Mouse (Mus musculus): ENCODE measurements around the gene Mmp23. TPM values are rescaled to one million over a fixed set of nuclear protein-coding genes. Genes with fewer than 3 reads are reported as not detected.

Gene Mmp23
- polyA plus RNA-seq, 1 experiment from 2014 or later, result 13.6 TPM

GRCm38 (mm10) chr4:155618321-155618720, 34.9 kb downstream of the Mmp23 start:
- no peak overlapping the region for H3K27ac ChIP-seq (ENCODE audit: low read depth, low read length)
- peaks cover 36% of the 10 kb centered on the region for H3K36me3 ChIP-seq (ENCODE audit: control insufficient read depth, insufficient read depth, low read length)
- no peaks in the 10 kb centered on the region for H3K27me3 ChIP-seq (replicated peaks; ENCODE audit: control insufficient read depth, insufficient read depth, low read length)
- no peak overlapping the region for H3K9ac ChIP-seq (ENCODE audit: low read depth, low read length)
- H3K4me2 ChIP-seq, result no peak overlapping the region
- DNase-seq (ENCODE audit: low spot score), result no peak
- H3K4me3 ChIP-seq (ENCODE audit: low read depth, low read length), result no peak overlapping the region
- WGBS, result 71% methylated on average over 5 of the region's 5 CpGs
- no peaks in the 10 kb centered on the region for H3K9me3 ChIP-seq (ENCODE audit: control insufficient read depth, low read length)
- peak; percentile 58; the same call in 1 of the 2 replicates for ATAC-seq (replicated peaks; ENCODE audit: low FRiP score)
- peaks cover 1% of the 10 kb centered on the region; the same call in 1 of the 2 replicates for H3K4me1 ChIP-seq (replicated peaks; ENCODE audit: control insufficient read depth, insufficient read depth, low read length)

- H3K9me3 ChIP-seq (ENCODE audit: control insufficient read depth, low read length), result no peaks in the 10 kb centered on the region
- H3K4me1 ChIP-seq (replicated peaks; ENCODE audit: control insufficient read depth, insufficient read depth, low read length), result no peaks in the 10 kb centered on the region
- no peak overlapping the region for H3K4me2 ChIP-seq
- H3K27ac ChIP-seq (ENCODE audit: low read depth, low read length), result no peak overlapping the region
- 95% methylated on average over 3 of the region's 3 CpGs for WGBS
- H3K4me3 ChIP-seq (ENCODE audit: low read depth, low read length), result no peak overlapping the region
- peaks cover 40% of the 10 kb centered on the region for H3K36me3 ChIP-seq (ENCODE audit: control insufficient read depth, insufficient read depth, low read length)
- H3K27me3 ChIP-seq (replicated peaks; ENCODE audit: control insufficient read depth, insufficient read depth, low read length), result no peaks in the 10 kb centered on the region
- H3K9ac ChIP-seq (ENCODE audit: low read depth, low read length), result no peak overlapping the region
- DNase-seq (ENCODE audit: low spot score) (no peak), ATAC-seq (replicated peaks; ENCODE audit: low FRiP score) (no peak)
Measured at GRCm38 (mm10) chr4:155613264-155613663, 39.9 kb downstream of the Mmp23 start.

- Histone ChIP-seq H3K27ac (ENCODE audit: low read depth, low read length) (no peak overlapping the region), H3K27me3 (replicated peaks; ENCODE audit: control insufficient read depth, insufficient read depth, low read length) (no peaks in the 10 kb centered on the region), H3K4me3 (ENCODE audit: low read depth, low read length) (no peak overlapping the region), H3K4me2 (no peak overlapping the region), H3K4me1 (replicated peaks; ENCODE audit: control insufficient read depth, insufficient read depth, low read length) (no peaks in the 10 kb centered on the region), H3K9ac (ENCODE audit: low read depth, low read length) (no peak overlapping the region), H3K9me3 (ENCODE audit: control insufficient read depth, low read length) (no peaks in the 10 kb centered on the region), H3K36me3 (ENCODE audit: control insufficient read depth, insufficient read depth, low read length) (peaks cover 33% of the 10 kb centered on the region)
- 88% methylated on average over 3 of the region's 3 CpGs for WGBS
- DNase-seq (ENCODE audit: low spot score) (no peak), ATAC-seq (replicated peaks; ENCODE audit: low FRiP score) (no peak)
Measured at GRCm38 (mm10) chr4:155611860-155612259, 41.3 kb downstream of the Mmp23 start.

- Histone ChIP-seq H3K27ac (ENCODE audit: low read depth, low read length) (no peak overlapping the region), H3K36me3 (ENCODE audit: control insufficient read depth, insufficient read depth, low read length) (peaks cover 15% of the 10 kb centered on the region), H3K4me3 (ENCODE audit: low read depth, low read length) (no peak overlapping the region), H3K4me2 (no peak overlapping the region), H3K9ac (ENCODE audit: low read depth, low read length) (no peak overlapping the region), H3K4me1 (replicated peaks; ENCODE audit: control insufficient read depth, insufficient read depth, low read length) (peaks cover 9% of the 10 kb centered on the region; the same call in 1 of the 2 replicates), H3K27me3 (replicated peaks; ENCODE audit: control insufficient read depth, insufficient read depth, low read length) (no peaks in the 10 kb centered on the region), H3K9me3 (ENCODE audit: control insufficient read depth, low read length) (no peaks in the 10 kb centered on the region)
- whole genome bisulfite sequencing, result 79% methylated on average over 2 of the region's 2 CpGs
- DNase-seq (ENCODE audit: low spot score), result no peak
- no peak for ATAC-seq (replicated peaks; ENCODE audit: low FRiP score)
Measured at GRCm38 (mm10) chr4:155606825-155607224, 46.4 kb downstream of the Mmp23 start.

GRCm38 (mm10) chr4:155605132-155605531, 48.1 kb downstream of the Mmp23 start:
- H3K4me3 ChIP-seq (ENCODE audit: low read depth, low read length), result no peak overlapping the region
- DNase-seq (ENCODE audit: low spot score) (no peak), ATAC-seq (replicated peaks; ENCODE audit: low FRiP score) (no peak)
- H3K27ac ChIP-seq (ENCODE audit: low read depth, low read length), result no peak overlapping the region
- H3K9me3 ChIP-seq (ENCODE audit: control insufficient read depth, low read length), result no peaks in the 10 kb centered on the region
- WGBS, result 86% methylated on average over 4 of the region's 4 CpGs
- H3K36me3 ChIP-seq (ENCODE audit: control insufficient read depth, insufficient read depth, low read length), result peaks cover 10% of the 10 kb centered on the region
- H3K4me1 ChIP-seq (replicated peaks; ENCODE audit: control insufficient read depth, insufficient read depth, low read length), result peaks cover 9% of the 10 kb centered on the region; the same call in 1 of the 2 replicates
- no peaks in the 10 kb centered on the region for H3K27me3 ChIP-seq (replicated peaks; ENCODE audit: control insufficient read depth, insufficient read depth, low read length)
- no peak overlapping the region for H3K4me2 ChIP-seq
- H3K9ac ChIP-seq (ENCODE audit: low read depth, low read length), result no peak overlapping the region

- H3K9me3 ChIP-seq (ENCODE audit: control insufficient read depth, low read length), result no peaks in the 10 kb centered on the region
- no peaks in the 10 kb centered on the region for H3K27me3 ChIP-seq (replicated peaks; ENCODE audit: control insufficient read depth, insufficient read depth, low read length)
- peaks cover 11% of the 10 kb centered on the region for H3K4me1 ChIP-seq (replicated peaks; ENCODE audit: control insufficient read depth, insufficient read depth, low read length)
- H3K4me2 ChIP-seq, result no peak overlapping the region
- peaks cover 3% of the 10 kb centered on the region; the same call in 1 of the 2 replicates for H3K36me3 ChIP-seq (ENCODE audit: control insufficient read depth, insufficient read depth, low read length)
- no peak overlapping the region for H3K4me3 ChIP-seq (ENCODE audit: low read depth, low read length)
- no peak overlapping the region for H3K27ac ChIP-seq (ENCODE audit: low read depth, low read length)
- DNase-seq (ENCODE audit: low spot score) (no peak), ATAC-seq (replicated peaks; ENCODE audit: low FRiP score) (no peak)
- no peak overlapping the region for H3K9ac ChIP-seq (ENCODE audit: low read depth, low read length)
- WGBS, result 94% methylated on average over 6 of the region's 6 CpGs
Measured at GRCm38 (mm10) chr4:155603801-155604200, 49.4 kb downstream of the Mmp23 start.

GRCm38 (mm10) chr4:155602753-155603152, 50.4 kb downstream of the Mmp23 start:
- WGBS, result 46% methylated on average over 1 of the region's 1 CpGs
- peak; percentile 20; the same call in 1 of the 2 replicates for ATAC-seq (replicated peaks; ENCODE audit: low FRiP score)

GRCm38 (mm10) chr4:155601997-155602456, 51.2 kb downstream of the Mmp23 start:
- ATAC-seq (replicated peaks; ENCODE audit: low FRiP score), result peak; percentile 46
- peak overlapping the region; percentile 87 for H3K9ac ChIP-seq (ENCODE audit: low read depth, low read length)
- peak overlapping the region; percentile 99 for H3K27ac ChIP-seq (ENCODE audit: low read depth, low read length)
- no peaks in the 10 kb centered on the region for H3K27me3 ChIP-seq (replicated peaks; ENCODE audit: control insufficient read depth, insufficient read depth, low read length)
- H3K4me1 ChIP-seq (replicated peaks; ENCODE audit: control insufficient read depth, insufficient read depth, low read length), result peaks cover 12% of the 10 kb centered on the region
- H3K4me3 ChIP-seq (ENCODE audit: low read depth, low read length), result peak overlapping the region; percentile 90
- peak overlapping the region; percentile 84 for H3K4me2 ChIP-seq
- no peaks in the 10 kb centered on the region for H3K9me3 ChIP-seq (ENCODE audit: control insufficient read depth, low read length)
- DNase-seq (ENCODE audit: low spot score), result peak; percentile 40
- H3K36me3 ChIP-seq (ENCODE audit: control insufficient read depth, insufficient read depth, low read length), result peaks cover 3% of the 10 kb centered on the region; the same call in 1 of the 2 replicates
- WGBS, result 1% methylated on average over 27 of the region's 31 CpGs

More at GRCm38 (mm10) chr4:155602753-155603152, 50.4 kb downstream of the Mmp23 start:
- peaks cover 12% of the 10 kb centered on the region for H3K4me1 ChIP-seq (replicated peaks; ENCODE audit: control insufficient read depth, insufficient read depth, low read length)
- peak overlapping the region; percentile 87; the same call in 1 of the 2 replicates for H3K9ac ChIP-seq (ENCODE audit: low read depth, low read length)
- H3K36me3 ChIP-seq (ENCODE audit: control insufficient read depth, insufficient read depth, low read length), result peaks cover 3% of the 10 kb centered on the region; the same call in 1 of the 2 replicates
- no peaks in the 10 kb centered on the region for H3K9me3 ChIP-seq (ENCODE audit: control insufficient read depth, low read length)
- H3K27me3 ChIP-seq (replicated peaks; ENCODE audit: control insufficient read depth, insufficient read depth, low read length), result no peaks in the 10 kb centered on the region
- H3K4me2 ChIP-seq, result peak overlapping the region; percentile 84
- H3K4me3 ChIP-seq (ENCODE audit: low read depth, low read length), result peak overlapping the region; percentile 90
- DNase-seq (ENCODE audit: low spot score), result no peak
- no peak overlapping the region for H3K27ac ChIP-seq (ENCODE audit: low read depth, low read length)

Data from liver, embryonic 11.5 days (tissue).